Mouse (Mus musculus) megakaryocyte-erythroid progenitor cell, adult 5-6 weeks (primary cell): ENCODE data around the gene Phf11c. TPM values are rescaled to one million over a fixed set of nuclear protein-coding genes. Genes with fewer than 3 reads are reported as not detected.
"Not testable (repeated sequence)": the region's sequence is repeated elsewhere in the genome, so short reads cannot be mapped to it uniquely, and the experiment has no call there.

Experiments
- ATAC-seq: replicated peaks from 2 replicates; pipeline ENCODE4 v1.8.0; 2016; ENCODE audit warnings: mild to moderate bottlenecking, inconsistent platforms; ENCODE audit not compliant: severe bottlenecking, poor library complexity, low FRiP score, low TSS enrichment
- total RNA-seq, 2 experiments: library from RNA; stranded (forward) in 1 of 2; stranded (reverse) in 1 of 2; fragments of 200-1000, 215-1000 nt in 1 of 2; fragments of >200 nt in 1 of 2; fragmentation: Nextera tagmentation in 1 of 2; gene quantifications; 2 replicates each; pipeline ENCODE4 v1.2.3; 2014 to 2017

The Phf11c gene
- total RNA-seq, 2 experiments from 2014 or later, result 2.2 to 5.3 TPM

DNA sequence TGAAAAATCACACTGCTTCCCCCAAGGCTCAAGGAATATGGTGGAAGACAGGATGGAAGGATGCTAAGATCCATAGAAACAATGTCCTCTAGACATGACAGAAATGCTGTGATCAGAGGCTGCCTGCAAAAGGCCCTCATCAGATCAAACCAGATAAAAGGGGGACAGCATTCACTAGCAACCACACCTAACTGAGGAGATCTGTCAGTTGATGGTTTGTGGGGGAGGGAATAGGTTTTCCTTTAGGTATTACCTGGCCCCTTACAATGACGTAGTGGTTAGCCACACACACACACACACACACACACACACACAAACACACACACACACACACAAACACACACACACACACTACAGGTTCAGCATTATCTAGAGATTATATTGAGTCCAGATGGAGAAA, 55.6 kb downstream of the Phf11c start:
- no peak for ATAC-seq

DNA sequence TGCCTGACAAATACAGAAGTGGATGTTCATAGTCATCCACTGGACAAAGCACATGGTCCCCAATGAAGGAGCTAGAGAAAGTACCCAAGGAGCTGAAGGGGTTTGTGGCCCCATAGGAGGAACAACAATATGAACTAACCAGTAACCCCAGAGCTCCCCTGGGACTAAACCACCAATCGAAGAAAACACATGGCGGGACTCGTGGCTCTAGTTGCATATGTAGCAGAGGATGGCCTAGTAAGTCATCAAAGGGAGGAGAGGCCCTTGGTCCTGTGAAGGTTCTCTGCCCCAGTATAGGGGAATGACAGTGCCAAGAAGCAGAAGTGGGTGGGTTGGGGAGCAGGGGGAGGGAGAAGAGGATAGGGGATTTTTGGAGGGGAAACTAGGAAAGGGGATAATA, 59.1 kb downstream of the Phf11c start:
- ATAC-seq, result not testable (repeated sequence)

Other genes starting within 250 kb of the Phf11c start
- gene Gm5142, start 216.6 kb downstream of the Phf11c start, total RNA-seq (2014; fragmentation: Nextera tagmentation), result not detected in 2 replicates
- gene Gm5142, start 216.6 kb downstream of the Phf11c start, total RNA-seq (2017), result not detected in 2 replicates
- 25.5 and 28.7 TPM in 2 replicates for gene Rcbtb1, start 194.2 kb downstream of the Phf11c start, total RNA-seq (2014; fragmentation: Nextera tagmentation)
- 10.7 and 14.0 TPM in 2 replicates for gene Rcbtb1, start 194.2 kb downstream of the Phf11c start, total RNA-seq (2017)
- gene Gm6904, start 135.2 kb downstream of the Phf11c start, total RNA-seq (2014; fragmentation: Nextera tagmentation), result not detected in 2 replicates
- gene Gm6904, start 135.2 kb downstream of the Phf11c start, total RNA-seq (2017), result not detected in 2 replicates
- not detected in 2 replicates for gene Phf11a, start 97.9 kb downstream of the Phf11c start, total RNA-seq (2014; fragmentation: Nextera tagmentation)
- 0.66 and 1.2 TPM in 2 replicates for gene Phf11a, start 97.9 kb downstream of the Phf11c start, total RNA-seq (2017)
- 1.7 TPM in 1 of 2 replicates, not detected in the other for gene Phf11b, start 54.0 kb downstream of the Phf11c start, total RNA-seq (2014; fragmentation: Nextera tagmentation)
- gene Phf11b, start 54.0 kb downstream of the Phf11c start, total RNA-seq (2017), result not detected in 2 replicates
- gene Phf11d, start 29.9 kb downstream of the Phf11c start, total RNA-seq (2014; fragmentation: Nextera tagmentation), result not detected in 2 replicates
- gene Phf11d, start 29.9 kb downstream of the Phf11c start, total RNA-seq (2017), result 1.8 TPM in 1 of 2 replicates, not detected in the other
- gene Setdb2, start 45.5 kb upstream of the Phf11c start, total RNA-seq (2014; fragmentation: Nextera tagmentation), result 31.6 and 42.2 TPM in 2 replicates
- 39.8 and 41.4 TPM in 2 replicates for gene Setdb2, start 45.5 kb upstream of the Phf11c start, total RNA-seq (2017)
- gene Cab39l, start 45.6 kb upstream of the Phf11c start, total RNA-seq (2014; fragmentation: Nextera tagmentation), result 29.7 and 30.6 TPM in 2 replicates
- 27.3 and 29.4 TPM in 2 replicates for gene Cab39l, start 45.6 kb upstream of the Phf11c start, total RNA-seq (2017)
- 20.9 and 23.2 TPM in 2 replicates for gene Cdadc1, start 202.6 kb upstream of the Phf11c start, total RNA-seq (2014; fragmentation: Nextera tagmentation)
- 18.9 and 24.9 TPM in 2 replicates for gene Cdadc1, start 202.6 kb upstream of the Phf11c start, total RNA-seq (2017)
- gene Shisa2, start 229.9 kb upstream of the Phf11c start, total RNA-seq (2014; fragmentation: Nextera tagmentation), result not detected in 2 replicates
- gene Shisa2, start 229.9 kb upstream of the Phf11c start, total RNA-seq (2017), result 0.34 TPM in 1 of 2 replicates, not detected in the other